Mouse (Mus musculus) G1E (cell line): ENCODE measurements around the gene Abcc10. TPM values are rescaled to one million over a fixed set of nuclear protein-coding genes. Genes with fewer than 3 reads are reported as not detected.

Source experiments
- ATAC-seq: 2 replicates; pipeline ENCODE4 v1.8.0; 2016; ENCODE audit warnings: mild to moderate bottlenecking; ENCODE audit not compliant: insufficient number of reproducible peaks, poor library complexity, low FRiP score, severe bottlenecking; ENCODE audit errors: extremely low read depth
- DNase-seq: peaks from one replicate; pipeline ENCODE4 v3.0.0; 2012; ENCODE audit warnings: low spot score
- H3K27me3 ChIP-seq: 2 replicates; pipeline ENCODE4 v1.6.1; 2012; ENCODE audit warnings: mild to moderate bottlenecking, low read length, inconsistent platforms; ENCODE audit not compliant: insufficient read depth
- H3K36me3 ChIP-seq: replicated peaks from 2 replicates; pipeline ENCODE3; 2012; ENCODE audit warnings: mild to moderate bottlenecking, inconsistent platforms
- H3K4me1 ChIP-seq: 2 replicates; pipeline ENCODE4 v1.6.1; 2012; ENCODE audit warnings: low read depth, low read length, inconsistent platforms, mixed read lengths; ENCODE audit not compliant: insufficient read depth
- H3K4me3 ChIP-seq: 2 replicates; pipeline ENCODE4 v1.5.1; 2012; ENCODE audit warnings: low read depth, mild to moderate bottlenecking, inconsistent platforms, low read length, moderate library complexity, mixed read lengths
- H3K9me3 ChIP-seq: replicated peaks from 2 replicates; pipeline ENCODE4 v1.6.1; 2012; ENCODE audit warnings: inconsistent platforms
- CTCF ChIP-seq: IDR thresholded peaks from 2 replicates; pipeline ENCODE4 v1.5.1; 2012; ENCODE audit warnings: low read depth, low read length, inconsistent platforms, mixed read lengths
- GATA1 ChIP-seq: IDR thresholded peaks from 2 replicates; pipeline ENCODE4 v1.6.1; 2012; ENCODE audit warnings: borderline replicate concordance, low read length, inconsistent platforms, mixed read lengths
- GATA2 ChIP-seq: IDR thresholded peaks from 2 replicates; pipeline ENCODE4 v1.6.1; 2012; ENCODE audit warnings: low read depth, low read length, inconsistent platforms, borderline replicate concordance
- POLR2AphosphoS5 ChIP-seq: IDR thresholded peaks from 2 replicates; pipeline ENCODE4 v1.6.1; 2012; ENCODE audit warnings: low read depth, low read length, inconsistent platforms; ENCODE audit not compliant: insufficient replicate concordance
- TAL1 ChIP-seq: conservative IDR thresholded peaks from 2 replicates; pipeline ENCODE4 v1.6.1; 2012; ENCODE audit warnings: low read depth, low read length, inconsistent platforms, mixed read lengths
- polyA plus RNA-seq: library from polyadenylated mRNA; stranded (reverse); fragments of >175 nt; gene quantifications from 2 replicates; pipeline ENCODE4 v1.2.3, GENCODE M21; 2012
- total RNA-seq, 2 experiments: library from RNA; stranded (forward) in 1 of 2; stranded (reverse) in 1 of 2; fragments of 200-1000 nt in 1 of 2; fragments of >200 nt in 1 of 2; fragmentation: Nextera tagmentation in 1 of 2; gene quantifications; 2 replicates each; pipeline ENCODE4 v1.2.3; 2014 to 2017

Gene Abcc10
- total and polyA plus RNA-seq, 3 experiments, result 3.8 to 11.7 (median 8.6) TPM

GRCm38 (mm10) chr17:46254106-46254505 is 74.0 kb downstream of the Abcc10 start:
- Histone ChIP-seq H3K36me3 (peaks cover 88% of the 10 kb centered on the region), H3K27me3 (peaks cover 7% of the 10 kb centered on the region; the same call in 1 of the 2 replicates), H3K4me3 (peak overlapping the region; percentile 69), H3K9me3 (peaks cover 3% of the 10 kb centered on the region), H3K4me1 (peaks cover 63% of the 10 kb centered on the region)
- DNase-seq (no peak), ATAC-seq (no peak)
- TF ChIP-seq GATA1 (no peak), GATA2 (no peak), CTCF (no peak), TAL1 (no peak), POLR2AphosphoS5 (no peak)

GRCm38 (mm10) chr17:46253452-46254084 is 74.6 kb downstream of the Abcc10 start, which contains the start of gene Lrrc73:
TSS of gene Lrrc73 (plus strand) at chr17:46253531.
- ATAC-seq (no peak), DNase-seq (peak; percentile 76)
- H3K27me3 ChIP-seq, result peaks cover 7% of the 10 kb centered on the region; the same call in 1 of the 2 replicates
- peaks cover 3% of the 10 kb centered on the region for H3K9me3 ChIP-seq
- H3K4me1 ChIP-seq, result peaks cover 66% of the 10 kb centered on the region
- H3K36me3 ChIP-seq, result peaks cover 88% of the 10 kb centered on the region
- H3K4me3 ChIP-seq, result peak within 1 kb of the TSS; percentile 69
- TF ChIP-seq TAL1 (no peak), GATA1 (no peak), POLR2AphosphoS5 (no peak), GATA2 (no peak), CTCF (no peak)

Other genes with a start within 250 kb of the Abcc10 start
- gene Mrps18a, start 217.4 kb downstream of the Abcc10 start, total RNA-seq (2014; fragmentation: Nextera tagmentation), result 66.4 and 87.7 TPM in 2 replicates
- gene Mrps18a, start 217.4 kb downstream of the Abcc10 start, total RNA-seq (2017), result 55.3 and 71.3 TPM in 2 replicates
- 88.7 and 110 TPM in 2 replicates for gene Mrps18a, start 217.4 kb downstream of the Abcc10 start, polyA plus RNA-seq
- gene Rsph9, start 184.1 kb downstream of the Abcc10 start, total RNA-seq (2014; fragmentation: Nextera tagmentation), result not detected in 2 replicates
- gene Rsph9, start 184.1 kb downstream of the Abcc10 start, total RNA-seq (2017), result 0.12 TPM in 1 of 2 replicates, not detected in the other
- not detected in 2 replicates for gene Rsph9, start 184.1 kb downstream of the Abcc10 start, polyA plus RNA-seq
- gene Mad2l1bp, start 174.8 kb downstream of the Abcc10 start, total RNA-seq (2014; fragmentation: Nextera tagmentation), result 21.7 and 27.4 TPM in 2 replicates
- gene Mad2l1bp, start 174.8 kb downstream of the Abcc10 start, total RNA-seq (2017), result 12.7 and 14.0 TPM in 2 replicates
- 7.8 and 12.8 TPM in 2 replicates for gene Mad2l1bp, start 174.8 kb downstream of the Abcc10 start, polyA plus RNA-seq
- gene Gtpbp2, start 167.3 kb downstream of the Abcc10 start, total RNA-seq (2014; fragmentation: Nextera tagmentation), result 41.7 and 182 TPM in 2 replicates
- 30.3 and 31.8 TPM in 2 replicates for gene Gtpbp2, start 167.3 kb downstream of the Abcc10 start, total RNA-seq (2017)
- 55.0 and 61.1 TPM in 2 replicates for gene Gtpbp2, start 167.3 kb downstream of the Abcc10 start, polyA plus RNA-seq
- 24.8 and 25.7 TPM in 2 replicates for gene Polh, start 125.7 kb downstream of the Abcc10 start, total RNA-seq (2014; fragmentation: Nextera tagmentation)
- 33.3 and 34.6 TPM in 2 replicates for gene Polh, start 125.7 kb downstream of the Abcc10 start, total RNA-seq (2017)
- 2.2 and 2.8 TPM in 2 replicates for gene Polh, start 125.7 kb downstream of the Abcc10 start, polyA plus RNA-seq
- gene Xpo5, start 125.6 kb downstream of the Abcc10 start, total RNA-seq (2014; fragmentation: Nextera tagmentation), result 65.6 and 77.6 TPM in 2 replicates
- gene Xpo5, start 125.6 kb downstream of the Abcc10 start, total RNA-seq (2017), result 50.9 and 55.3 TPM in 2 replicates
- gene Xpo5, start 125.6 kb downstream of the Abcc10 start, polyA plus RNA-seq, result 14.1 and 24.8 TPM in 2 replicates
- 56.4 and 76.2 TPM in 2 replicates for gene Polr1c, start 80.3 kb downstream of the Abcc10 start, total RNA-seq (2014; fragmentation: Nextera tagmentation)
- gene Polr1c, start 80.3 kb downstream of the Abcc10 start, total RNA-seq (2017), result 64.1 and 71.0 TPM in 2 replicates
- gene Polr1c, start 80.3 kb downstream of the Abcc10 start, polyA plus RNA-seq, result 17.7 and 26.6 TPM in 2 replicates
- 31.3 and 32.5 TPM in 2 replicates for gene Yipf3, start 80.3 kb downstream of the Abcc10 start, total RNA-seq (2014; fragmentation: Nextera tagmentation)
- 28.1 and 40.0 TPM in 2 replicates for gene Yipf3, start 80.3 kb downstream of the Abcc10 start, total RNA-seq (2017)
- 72.2 and 72.4 TPM in 2 replicates for gene Yipf3, start 80.3 kb downstream of the Abcc10 start, polyA plus RNA-seq
- gene Lrrc73, start 74.8 kb downstream of the Abcc10 start, total RNA-seq (2014; fragmentation: Nextera tagmentation), result 0.38 TPM in 1 of 2 replicates, not detected in the other
- 0.27 and 0.70 TPM in 2 replicates for gene Lrrc73, start 74.8 kb downstream of the Abcc10 start, total RNA-seq (2017)
- gene Lrrc73, start 74.8 kb downstream of the Abcc10 start, polyA plus RNA-seq, result 1.5 and 2.4 TPM in 2 replicates
- 35.3 and 48.1 TPM in 2 replicates for gene Tjap1, start 45.3 kb downstream of the Abcc10 start, total RNA-seq (2014; fragmentation: Nextera tagmentation)
- 12.9 and 13.0 TPM in 2 replicates for gene Tjap1, start 45.3 kb downstream of the Abcc10 start, total RNA-seq (2017)
- gene Tjap1, start 45.3 kb downstream of the Abcc10 start, polyA plus RNA-seq, result 110 and 121 TPM in 2 replicates
- gene Dlk2, start 30.9 kb downstream of the Abcc10 start, total RNA-seq (2014; fragmentation: Nextera tagmentation), result not detected in 2 replicates
- 0.22 TPM in 1 of 2 replicates, not detected in the other for gene Dlk2, start 30.9 kb downstream of the Abcc10 start, total RNA-seq (2017)
- gene Dlk2, start 30.9 kb downstream of the Abcc10 start, polyA plus RNA-seq, result not detected in 2 replicates
- gene Zfp318, start 55.4 kb upstream of the Abcc10 start, total RNA-seq (2014; fragmentation: Nextera tagmentation), result 45.3 and 46.6 TPM in 2 replicates
- gene Zfp318, start 55.4 kb upstream of the Abcc10 start, total RNA-seq (2017), result 25.2 and 27.5 TPM in 2 replicates
- 3.5 and 4.1 TPM in 2 replicates for gene Zfp318, start 55.4 kb upstream of the Abcc10 start, polyA plus RNA-seq
- gene Crip3, start 100.6 kb upstream of the Abcc10 start, total RNA-seq (2014; fragmentation: Nextera tagmentation), result not detected in 2 replicates
- 0.12 TPM in 1 of 2 replicates, not detected in the other for gene Crip3, start 100.6 kb upstream of the Abcc10 start, total RNA-seq (2017)
- not detected in 2 replicates for gene Crip3, start 100.6 kb upstream of the Abcc10 start, polyA plus RNA-seq
- gene Slc22a7, start 110.1 kb upstream of the Abcc10 start, total RNA-seq (2014; fragmentation: Nextera tagmentation), result not detected in 2 replicates
- not detected in 2 replicates for gene Slc22a7, start 110.1 kb upstream of the Abcc10 start, total RNA-seq (2017)
- not detected in 2 replicates for gene Slc22a7, start 110.1 kb upstream of the Abcc10 start, polyA plus RNA-seq
- gene Ttbk1, start 159.3 kb upstream of the Abcc10 start, total RNA-seq (2014; fragmentation: Nextera tagmentation), result not detected in 2 replicates
- gene Ttbk1, start 159.3 kb upstream of the Abcc10 start, total RNA-seq (2017), result 0.11 and 0.52 TPM in 2 replicates
- gene Ttbk1, start 159.3 kb upstream of the Abcc10 start, polyA plus RNA-seq, result 0.01 TPM in 1 of 2 replicates, not detected in the other
- gene Dnph1, start 168.4 kb upstream of the Abcc10 start, total RNA-seq (2014; fragmentation: Nextera tagmentation), result 26.0 and 29.8 TPM in 2 replicates
- 18.8 and 24.9 TPM in 2 replicates for gene Dnph1, start 168.4 kb upstream of the Abcc10 start, total RNA-seq (2017)
- gene Dnph1, start 168.4 kb upstream of the Abcc10 start, polyA plus RNA-seq, result 36.9 and 38.1 TPM in 2 replicates
- 0.24 and 0.45 TPM in 2 replicates for gene Cul9, start 218.0 kb upstream of the Abcc10 start, total RNA-seq (2014; fragmentation: Nextera tagmentation)
- 0.76 and 0.81 TPM in 2 replicates for gene Cul9, start 218.0 kb upstream of the Abcc10 start, total RNA-seq (2017)
- gene Cul9, start 218.0 kb upstream of the Abcc10 start, polyA plus RNA-seq, result 0.66 and 0.70 TPM in 2 replicates
- 52.7 and 60.3 TPM in 2 replicates for gene Srf, start 227.8 kb upstream of the Abcc10 start, total RNA-seq (2014; fragmentation: Nextera tagmentation)
- gene Srf, start 227.8 kb upstream of the Abcc10 start, total RNA-seq (2017), result 18.4 and 22.7 TPM in 2 replicates
- gene Srf, start 227.8 kb upstream of the Abcc10 start, polyA plus RNA-seq, result 113 and 114 TPM in 2 replicates